Mouse (Mus musculus) embryonic facial prominence, embryonic 13.5 days (tissue): ENCODE results near the gene Ankrd11. TPM values are rescaled to one million over a fixed set of nuclear protein-coding genes. Genes with fewer than 3 reads are reported as not detected.

Experiments
- ATAC-seq: fragments of 200-750 bp; cut with Nextera tagmentation; 2 replicates; pipeline ENCODE4 v1.8.0; 2017; ENCODE audit warnings: low read depth; ENCODE audit not compliant: insufficient number of reproducible peaks, insufficient read depth, low FRiP score, low TSS enrichment
- H3K27ac ChIP-seq: fragments of 300-500 bp; sonication (generic); 2 replicates; pipeline ENCODE4 v1.5.1; 2015; ENCODE audit warnings: moderate library complexity, mild to moderate bottlenecking, inconsistent platforms
- H3K27me3 ChIP-seq: fragments of 300-500 bp; sonication (generic); 2 replicates; pipeline ENCODE4 v1.6.1; 2015; ENCODE audit warnings: mild to moderate bottlenecking, inconsistent platforms
- H3K36me3 ChIP-seq: fragments of 300-500 bp; sonication (generic); 2 replicates; pipeline ENCODE4 v1.6.1; 2015; ENCODE audit warnings: mild to moderate bottlenecking, inconsistent platforms
- H3K4me1 ChIP-seq: fragments of 300-500 bp; sonication (generic); 2 replicates; pipeline ENCODE4 v1.6.1; 2015; ENCODE audit warnings: inconsistent platforms
- H3K4me2 ChIP-seq: fragments of 300-500 bp; sonication (generic); 2 replicates; pipeline ENCODE4 v1.6.1; 2015; ENCODE audit warnings: moderate library complexity, mild to moderate bottlenecking, inconsistent platforms
- H3K4me3 ChIP-seq: fragments of 300-500 bp; sonication (generic); 2 replicates; pipeline ENCODE4 v1.5.1; 2015; ENCODE audit warnings: mild to moderate bottlenecking, inconsistent platforms
- H3K9ac ChIP-seq: fragments of 300-500 bp; sonication (generic); 2 replicates; pipeline ENCODE4 v1.6.1; 2015; ENCODE audit warnings: mild to moderate bottlenecking, inconsistent platforms
- H3K9me3 ChIP-seq: fragments of 300-500 bp; sonication (generic); 2 replicates; pipeline ENCODE4 v1.6.1; 2016; ENCODE audit warnings: inconsistent platforms
- whole genome bisulfite sequencing: fragments of 180-500 bp; shearing (Covaris S2); methylation state at CpG from one replicate; pipeline ENCODE4 v1.1.7; 2015; ENCODE audit warnings: mixed read lengths; 5-methylcytosine and 5-hydroxymethylcytosine counted together
- polyA plus RNA-seq: library from polyadenylated mRNA; unstranded; fragments of >200 nt; fragmentation: Nextera tagmentation; extraction: Ambion mirVana; gene quantifications from 2 replicates; pipeline ENCODE4 v1.2.1, GENCODE M21; 2015

Ankrd11 gene
- polyA plus RNA-seq, 1 experiment from 2014 or later = 40.9 TPM

GRCm38 (mm10) chr8:122983178-122983942, 58.7 kb downstream of the Ankrd11 start:
- Histone ChIP-seq H3K9ac (no peak overlapping the region), H3K4me2 (no peak overlapping the region), H3K27me3 (no peaks in the 10 kb centered on the region), H3K9me3 (no peaks in the 10 kb centered on the region), H3K4me1 (peaks cover 41% of the 10 kb centered on the region), H3K4me3 (no peak overlapping the region), H3K27ac (no peak overlapping the region), H3K36me3 (no peaks in the 10 kb centered on the region)
- no peak for ATAC-seq
- 91% methylated on average over 19 of the region's 19 CpGs for WGBS

GRCm38 (mm10) chr8:122981646-122982045, 60.4 kb downstream of the Ankrd11 start:
- Histone ChIP-seq H3K4me1 (peaks cover 31% of the 10 kb centered on the region), H3K4me2 (no peak overlapping the region), H3K9me3 (no peaks in the 10 kb centered on the region), H3K9ac (no peak overlapping the region), H3K36me3 (no peaks in the 10 kb centered on the region), H3K27ac (no peak overlapping the region), H3K27me3 (no peaks in the 10 kb centered on the region), H3K4me3 (no peak overlapping the region)
- no peak for ATAC-seq
- 85% methylated on average over 5 of the region's 5 CpGs for WGBS

DNA sequence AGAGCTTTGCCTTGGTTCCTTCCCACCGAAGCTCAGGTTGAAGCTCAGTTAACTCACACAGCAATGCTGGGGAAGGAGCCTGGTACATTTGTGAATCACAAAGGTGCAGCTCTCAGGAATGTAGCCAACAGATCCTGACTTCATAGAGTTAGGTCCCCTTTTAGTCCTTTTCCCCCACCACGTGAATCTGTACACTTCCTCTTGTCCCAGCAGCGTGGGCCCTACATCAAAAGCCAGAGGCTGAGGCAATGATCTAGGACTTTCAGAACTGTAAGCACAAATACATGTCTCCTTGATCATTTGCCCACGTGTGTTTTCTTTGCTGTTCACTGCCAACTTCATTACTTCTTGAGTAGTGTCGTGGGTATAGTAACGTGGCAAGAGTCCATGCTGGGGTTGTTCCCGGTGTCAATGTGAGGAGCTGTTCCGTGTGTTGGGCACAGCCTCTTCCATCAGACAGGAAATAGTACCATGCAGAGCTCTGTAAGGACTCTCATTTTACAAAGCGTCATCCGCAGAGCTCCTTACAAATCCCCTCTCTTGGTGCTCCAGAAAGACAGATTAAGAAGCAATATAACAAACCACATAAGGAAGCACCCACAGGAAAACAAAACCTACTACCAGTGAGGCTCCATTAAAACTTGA, 62.1 kb downstream of the Ankrd11 start:
- no peaks in the 10 kb centered on the region for H3K27me3 ChIP-seq
- H3K27ac ChIP-seq = peak overlapping the region; percentile 9; the same call in 1 of the 2 replicates
- no peak overlapping the region for H3K4me2 ChIP-seq
- H3K9me3 ChIP-seq = no peaks in the 10 kb centered on the region
- H3K4me3 ChIP-seq = no peak overlapping the region
- H3K36me3 ChIP-seq = no peaks in the 10 kb centered on the region
- 75% methylated on average over 10 of the region's 10 CpGs for WGBS
- ATAC-seq = no peak
- no peak overlapping the region for H3K9ac ChIP-seq
- peaks cover 17% of the 10 kb centered on the region for H3K4me1 ChIP-seq

- Histone ChIP-seq H3K27ac (peak overlapping the region; percentile 9; the same call in 1 of the 2 replicates), H3K4me3 (no peak overlapping the region), H3K9me3 (no peaks in the 10 kb centered on the region), H3K4me1 (peaks cover 17% of the 10 kb centered on the region), H3K9ac (no peak overlapping the region), H3K27me3 (no peaks in the 10 kb centered on the region), H3K4me2 (no peak overlapping the region), H3K36me3 (no peaks in the 10 kb centered on the region; the same call in 1 of the 2 replicates)
- WGBS = 88% methylated on average over 3 of the region's 3 CpGs
- no peak for ATAC-seq
Observed at GRCm38 (mm10) chr8:122979424-122979823, 62.7 kb downstream of the Ankrd11 start.

DNA sequence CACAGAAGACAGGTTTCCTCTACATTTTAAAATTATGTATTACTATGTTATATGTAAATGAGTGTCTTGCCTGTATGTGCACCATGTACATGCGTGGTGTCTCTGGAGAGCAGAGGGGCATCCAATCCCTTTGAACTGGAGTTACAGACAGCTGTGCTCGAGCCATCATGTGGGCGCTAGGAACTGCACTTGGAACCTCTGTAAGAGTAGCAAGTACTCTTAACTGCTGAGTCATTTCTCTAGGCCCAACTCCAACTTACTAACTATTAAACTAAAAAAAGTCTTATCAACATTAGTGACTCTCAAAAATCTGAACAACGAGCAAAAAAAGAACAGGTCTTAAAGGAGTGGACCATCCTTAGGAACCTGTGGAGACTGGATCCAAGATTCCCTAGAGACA, 66.0 kb downstream of the Ankrd11 start:
- WGBS = 93% methylated on average over 4 of the region's 4 CpGs
- no peak for ATAC-seq
- Histone ChIP-seq H3K4me2 (no peak overlapping the region), H3K27ac (no peak overlapping the region), H3K4me1 (peaks cover 10% of the 10 kb centered on the region), H3K9ac (no peak overlapping the region), H3K36me3 (peaks cover 10% of the 10 kb centered on the region; the same call in 1 of the 2 replicates), H3K9me3 (no peaks in the 10 kb centered on the region), H3K27me3 (no peaks in the 10 kb centered on the region), H3K4me3 (no peak overlapping the region)

DNA sequence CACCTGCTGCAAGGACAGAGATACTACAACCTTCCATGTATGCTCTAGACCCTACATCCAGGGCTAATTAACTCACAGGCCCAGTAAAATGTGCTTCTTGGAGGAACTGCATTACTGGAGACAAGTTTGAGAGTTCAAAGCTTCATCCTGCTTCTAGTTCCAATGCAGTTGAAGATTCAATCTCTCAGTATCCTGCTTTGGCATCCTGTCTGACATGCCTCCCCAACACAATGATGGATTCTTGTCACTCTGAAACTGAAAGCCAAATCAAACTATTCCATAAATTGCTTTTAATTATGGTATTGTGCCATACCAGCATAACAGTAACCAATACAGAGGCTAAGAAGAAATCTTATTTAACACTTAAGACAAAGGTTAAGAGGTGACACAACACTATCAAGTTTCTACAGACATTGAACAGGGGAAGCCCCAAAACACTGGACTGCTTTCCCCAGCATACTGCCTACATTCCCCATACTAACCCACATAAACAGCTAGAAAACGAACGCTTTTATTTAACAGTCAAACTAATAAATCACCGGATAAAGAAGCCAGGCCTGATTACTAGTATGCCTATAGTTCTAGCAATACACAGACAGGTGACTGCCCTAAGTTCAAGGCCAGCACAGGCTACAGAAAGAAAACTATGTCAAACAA, 72.0 kb downstream of the Ankrd11 start:
- Histone ChIP-seq H3K27me3 (no peaks in the 10 kb centered on the region), H3K4me3 (no peak overlapping the region), H3K9ac (no peak overlapping the region), H3K4me1 (no peaks in the 10 kb centered on the region), H3K27ac (no peak overlapping the region), H3K4me2 (no peak overlapping the region), H3K36me3 (peaks cover 27% of the 10 kb centered on the region), H3K9me3 (no peaks in the 10 kb centered on the region)
- 92% methylated on average over 3 of the region's 3 CpGs for WGBS
- no peak for ATAC-seq

DNA sequence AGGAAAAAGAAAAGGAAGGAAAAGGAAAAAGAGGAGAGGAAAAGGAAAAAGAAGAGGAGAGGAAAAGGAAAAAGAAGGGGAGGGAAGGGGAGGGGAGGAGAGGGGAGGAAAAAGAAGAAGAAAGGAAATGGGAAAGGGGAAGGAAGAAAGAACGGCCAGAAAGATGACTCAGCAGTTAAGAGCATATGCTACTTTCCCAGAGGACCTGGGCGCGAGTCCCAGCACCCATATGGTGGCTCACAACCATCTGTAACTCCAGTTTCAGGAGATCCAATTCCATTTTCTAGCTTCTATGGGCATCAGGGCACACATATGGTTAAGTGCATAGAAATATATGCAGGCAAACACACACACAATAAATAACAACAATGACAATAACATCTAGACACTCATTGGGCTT, 73.9 kb downstream of the Ankrd11 start:
- H3K4me3 ChIP-seq = no peak overlapping the region
- no peak overlapping the region for H3K27ac ChIP-seq
- H3K4me2 ChIP-seq = no peak overlapping the region
- no peak overlapping the region for H3K9ac ChIP-seq
- ATAC-seq = no peak
- H3K27me3 ChIP-seq = no peaks in the 10 kb centered on the region
- H3K4me1 ChIP-seq = peaks cover 6% of the 10 kb centered on the region; the same call in 1 of the 2 replicates
- WGBS = 92% methylated on average over 3 of the region's 3 CpGs
- H3K9me3 ChIP-seq = no peaks in the 10 kb centered on the region
- H3K36me3 ChIP-seq = peaks cover 23% of the 10 kb centered on the region

DNA sequence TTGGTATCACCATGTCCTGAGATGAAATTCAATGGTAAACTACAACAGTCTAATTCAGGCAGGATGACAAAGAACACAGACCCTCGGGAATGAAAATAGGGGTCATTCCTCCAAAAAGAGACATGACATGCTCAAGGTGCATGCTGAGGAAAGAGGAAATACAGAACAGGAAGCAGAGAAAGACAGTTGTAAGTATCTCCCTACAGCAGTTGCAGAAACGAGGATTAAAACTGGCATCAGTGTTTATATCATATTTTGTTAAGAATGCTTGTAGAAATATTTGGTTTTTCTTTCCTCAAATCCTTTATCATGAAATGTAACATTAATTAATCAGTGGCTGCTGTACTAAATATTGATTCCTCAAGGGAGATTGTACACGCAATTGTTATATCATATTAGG, 75.4 kb downstream of the Ankrd11 start:
- H3K9me3 ChIP-seq = no peaks in the 10 kb centered on the region
- H3K4me3 ChIP-seq = no peak overlapping the region
- peaks cover 14% of the 10 kb centered on the region for H3K4me1 ChIP-seq
- no peak for ATAC-seq
- H3K9ac ChIP-seq = no peak overlapping the region
- 85% methylated on average over 3 of the region's 3 CpGs for WGBS
- H3K27me3 ChIP-seq = no peaks in the 10 kb centered on the region
- H3K27ac ChIP-seq = no peak overlapping the region
- no peak overlapping the region for H3K4me2 ChIP-seq
- peaks cover 22% of the 10 kb centered on the region for H3K36me3 ChIP-seq

DNA sequence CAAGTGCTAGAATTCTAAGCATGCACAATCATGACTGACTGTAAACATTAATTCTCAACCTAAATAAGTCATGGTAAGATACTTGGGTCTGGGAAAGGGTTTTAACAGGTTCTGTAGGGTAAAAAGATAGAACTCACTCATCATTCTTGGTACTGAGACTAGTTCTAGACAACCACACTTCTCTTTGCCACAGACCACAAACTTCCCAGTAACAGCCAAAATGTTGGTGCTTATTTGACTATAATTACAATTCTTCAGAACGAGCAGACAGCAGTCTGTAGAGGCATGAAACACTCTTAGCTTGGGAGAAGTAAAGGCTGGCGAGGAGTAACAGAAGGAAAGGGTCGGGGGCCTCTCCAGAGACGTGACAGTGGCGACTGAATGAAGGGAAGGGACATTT, 80.0 kb downstream of the Ankrd11 start:
- ATAC-seq = no peak
- WGBS = 67% methylated on average over 5 of the region's 5 CpGs

DNA sequence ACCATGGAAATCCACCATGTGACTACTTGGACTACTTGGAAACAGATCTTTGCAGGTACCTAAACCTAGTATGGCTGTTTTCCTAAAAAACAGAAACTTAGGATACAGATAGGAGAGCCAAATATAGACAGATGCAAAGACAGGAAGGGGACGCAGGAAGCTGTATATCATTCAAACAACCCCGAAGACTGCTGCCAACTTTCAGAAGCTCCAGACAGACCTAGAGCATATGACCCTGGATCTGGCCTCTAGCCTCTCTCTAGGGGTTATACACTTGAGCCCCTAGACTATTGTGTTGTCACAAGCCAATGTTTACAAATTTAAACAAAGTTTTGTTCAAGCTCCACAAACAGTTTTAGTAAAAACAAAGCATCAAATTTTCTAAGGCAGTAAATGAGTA, 80.6 kb downstream of the Ankrd11 start:
- ATAC-seq = no peak
- Histone ChIP-seq H3K4me2 (no peak overlapping the region), H3K27me3 (no peaks in the 10 kb centered on the region), H3K9ac (no peak overlapping the region), H3K36me3 (0 out of 2 replicates have a peak, but pooled peaks cover 4% of the 10 kb centered on the region), H3K4me1 (peaks cover 35% of the 10 kb centered on the region), H3K9me3 (no peaks in the 10 kb centered on the region), H3K27ac (no peak overlapping the region), H3K4me3 (no peak overlapping the region)
- 85% methylated on average over 2 of the region's 2 CpGs for WGBS

More for the DNA sequence above, 80.0 kb downstream of the Ankrd11 start:
- no peaks in the 10 kb centered on the region for H3K9me3 ChIP-seq
- H3K9ac ChIP-seq = no peak overlapping the region
- H3K27ac ChIP-seq = no peak overlapping the region
- 0 out of 2 replicates have a peak, but pooled peaks cover 4% of the 10 kb centered on the region for H3K36me3 ChIP-seq
- no peak overlapping the region for H3K4me2 ChIP-seq
- peaks cover 29% of the 10 kb centered on the region for H3K4me1 ChIP-seq
- no peaks in the 10 kb centered on the region for H3K27me3 ChIP-seq
- H3K4me3 ChIP-seq = no peak overlapping the region

GRCm38 (mm10) chr8:122960932-122961331, 81.1 kb downstream of the Ankrd11 start:
- 0 out of 2 replicates have a peak, but pooled peaks cover 4% of the 10 kb centered on the region for H3K36me3 ChIP-seq
- H3K4me3 ChIP-seq = no peak overlapping the region
- no peak overlapping the region for H3K9ac ChIP-seq
- 32% methylated on average over 1 of the region's 1 CpGs for WGBS
- no peak for ATAC-seq
- no peaks in the 10 kb centered on the region for H3K27me3 ChIP-seq
- peaks cover 40% of the 10 kb centered on the region for H3K4me1 ChIP-seq
- no peak overlapping the region for H3K27ac ChIP-seq
- H3K9me3 ChIP-seq = no peaks in the 10 kb centered on the region
- H3K4me2 ChIP-seq = no peak overlapping the region
